Mouse (Mus musculus): Measurements from ENCODE around the gene Cpxm2.
A peak's percentile ranks its signal among the peaks of the same experiment; 100 is the strongest.

Gene Cpxm2

DNA sequence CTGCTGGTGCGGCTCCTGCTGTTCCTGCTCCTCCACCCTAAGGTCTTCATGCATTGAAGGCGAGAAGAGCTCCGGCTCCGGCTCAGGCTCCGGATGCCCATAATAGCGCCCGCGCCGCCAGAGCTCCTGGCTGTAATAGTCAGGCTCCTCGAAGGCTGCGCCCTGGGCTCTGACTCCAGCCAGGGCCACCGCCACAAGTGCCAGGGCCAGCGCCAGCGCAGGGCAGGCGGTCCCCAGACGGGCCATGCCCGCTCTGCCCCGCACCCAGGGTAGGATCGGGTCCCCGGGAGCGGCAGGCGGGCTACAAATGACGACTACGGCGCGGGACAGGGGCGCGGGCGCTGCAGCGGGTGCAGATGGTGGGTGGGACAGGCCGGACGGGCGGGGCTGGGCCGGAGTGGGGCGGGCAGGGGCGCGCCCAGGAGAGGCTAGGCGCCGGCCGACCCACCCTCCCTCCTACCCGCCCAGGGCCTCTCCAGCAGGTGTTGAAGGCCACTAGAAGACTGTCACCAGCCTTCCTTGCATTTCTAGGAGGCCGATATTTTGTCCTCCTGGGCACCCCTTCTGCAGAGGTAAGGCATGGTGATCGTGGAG, at the start of gene Cpxm2:
Gene Cpxm2, minus strand, starts transcription at position 372 of the 594 bp plus-strand sequence.
- peak; percentile 19 for DNase-seq (ENCODE audit: extremely low spot score)

DNA sequence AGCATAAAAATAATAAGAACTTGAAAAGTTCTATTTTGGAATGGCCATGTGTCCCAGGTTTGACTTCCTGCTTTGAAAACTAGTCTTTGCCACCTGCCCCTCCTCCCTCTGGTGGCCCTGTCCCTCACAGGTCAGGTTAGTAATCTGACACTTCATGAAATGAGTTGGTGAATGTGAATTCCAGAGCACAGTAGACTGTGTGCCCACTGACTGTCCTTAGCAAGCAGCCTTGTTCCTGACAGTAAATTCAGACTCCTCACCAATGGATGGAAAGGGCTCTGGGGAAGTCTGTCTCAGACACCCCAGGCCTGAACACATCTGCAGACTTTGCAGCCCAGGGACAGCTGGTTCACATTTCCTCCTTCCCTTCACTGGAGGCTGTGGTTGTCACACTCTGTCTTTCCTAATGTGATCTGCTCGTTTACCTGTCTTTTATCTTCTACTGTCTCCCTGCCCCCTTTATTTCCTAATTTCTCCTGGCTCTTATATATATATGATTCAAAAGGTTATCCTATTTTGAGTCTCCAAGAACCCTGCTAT, 49.6 kb upstream of the Cpxm2 start:
- peak; percentile 24 for DNase-seq (ENCODE audit: extremely low spot score)

DNA sequence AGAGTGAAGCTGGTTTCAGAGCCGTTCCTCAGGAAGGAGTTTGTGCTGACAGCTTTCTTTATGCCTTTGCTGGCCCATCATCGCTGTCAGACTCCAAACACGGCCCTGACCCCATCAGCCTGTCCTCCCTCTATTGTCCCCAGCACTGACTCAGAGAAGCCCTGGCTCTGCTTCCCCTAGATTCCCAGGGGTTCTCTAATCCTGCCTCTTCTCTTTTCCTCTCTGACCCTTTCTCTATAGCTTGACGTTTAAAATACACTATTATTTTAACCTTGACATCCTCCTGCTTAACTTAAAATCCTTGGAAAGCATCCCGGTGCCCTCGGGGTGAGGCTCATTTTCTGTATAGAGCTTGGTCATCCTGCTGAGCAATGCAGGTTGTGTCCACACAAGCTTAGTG, 45.1 kb upstream of the Cpxm2 start:
- no peak for DNase-seq (ENCODE audit: extremely low spot score)

DNA sequence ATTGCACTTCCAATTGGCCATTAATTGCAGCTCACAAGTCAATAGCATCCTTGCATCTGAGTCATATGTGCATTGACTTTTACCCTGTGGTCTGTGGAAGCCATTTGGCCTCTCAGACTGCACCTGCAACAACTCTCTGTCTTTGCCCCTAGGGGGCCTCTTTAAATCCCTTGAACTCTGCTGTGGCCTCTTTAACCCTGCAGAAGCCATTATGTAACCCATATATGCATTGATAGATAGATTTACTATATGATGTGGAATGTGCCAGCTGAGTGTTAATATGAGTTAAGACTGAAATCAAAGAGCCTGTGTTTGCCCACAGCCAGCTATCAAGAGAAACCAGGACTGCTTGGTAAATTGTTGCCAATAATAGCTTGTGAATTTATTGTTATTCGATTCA, 44.3 kb upstream of the Cpxm2 start:
- no peak for DNase-seq (ENCODE audit: extremely low spot score)

DNA sequence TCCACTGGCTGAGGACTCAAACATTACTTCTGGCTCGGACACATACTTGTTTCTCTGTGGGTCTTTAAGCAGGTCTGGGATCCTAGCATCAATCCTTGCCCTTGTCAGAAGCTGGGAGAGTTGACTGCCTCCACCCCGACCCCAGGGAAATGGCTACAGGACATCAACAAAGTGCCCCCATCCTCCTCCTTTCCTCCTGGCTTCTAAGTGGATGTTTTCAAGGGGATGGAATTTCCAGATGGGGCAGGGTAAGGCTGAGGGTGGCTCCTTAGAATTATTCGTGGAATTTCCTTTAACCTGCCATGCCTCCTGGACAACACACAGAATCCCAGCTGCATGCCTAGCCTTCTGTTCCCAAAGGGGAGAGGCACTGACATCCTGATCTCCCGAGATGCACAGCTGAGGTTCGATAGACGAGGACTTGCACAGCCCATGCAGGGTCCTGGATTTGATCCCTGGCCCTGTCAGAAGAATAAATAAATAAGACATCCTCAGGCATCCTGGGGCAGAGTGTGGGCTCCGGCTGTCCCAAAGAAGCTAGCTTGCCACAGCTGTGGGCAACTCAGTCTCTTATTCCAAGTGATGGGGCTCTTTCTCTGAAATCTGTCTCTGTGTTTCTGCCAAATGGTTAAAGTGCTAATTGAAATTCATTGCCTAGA, 43.4 kb upstream of the Cpxm2 start:
- DNase-seq (ENCODE audit: extremely low spot score): no peak

DNA sequence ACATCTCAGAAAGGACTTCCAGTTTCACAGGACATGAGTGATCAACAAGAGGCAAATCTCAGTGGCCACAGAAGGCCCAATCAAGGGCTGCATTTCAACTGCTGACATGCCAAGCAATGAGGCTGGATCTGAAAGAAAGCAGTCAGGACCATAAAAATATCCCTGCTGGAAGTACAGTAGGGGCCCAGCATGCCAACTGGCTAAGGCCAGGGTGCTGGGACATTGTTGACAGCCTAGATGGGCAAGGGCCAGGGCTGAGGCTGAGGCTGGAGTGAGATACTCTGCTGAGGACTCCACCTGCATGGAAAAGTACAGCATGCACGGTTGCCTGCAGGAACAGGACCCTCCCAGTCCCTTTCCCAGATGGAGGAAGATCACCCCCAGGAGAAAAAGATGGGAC, 42.0 kb upstream of the Cpxm2 start:
- no peak for DNase-seq (ENCODE audit: extremely low spot score)

DNA sequence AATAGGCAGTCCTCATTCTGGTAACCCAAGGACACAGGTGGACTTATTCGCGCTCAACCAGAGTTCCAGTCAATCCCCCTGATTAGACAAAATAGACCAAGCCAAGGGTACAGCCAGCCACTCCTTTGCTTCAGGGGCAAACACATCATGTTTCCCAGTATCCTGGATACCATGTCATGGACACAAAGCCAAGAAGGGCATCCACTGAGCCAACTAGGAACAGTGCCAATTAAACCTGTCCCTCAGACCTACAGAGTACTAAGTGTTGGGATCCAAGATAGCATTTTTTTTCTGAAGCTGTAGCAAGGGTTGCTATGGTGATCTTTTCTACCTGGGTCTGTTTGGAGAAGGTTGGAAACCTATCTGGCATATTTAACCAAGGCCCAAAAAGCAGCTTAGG, 39.1 kb upstream of the Cpxm2 start:
- no peak for DNase-seq (ENCODE audit: extremely low spot score)

DNA sequence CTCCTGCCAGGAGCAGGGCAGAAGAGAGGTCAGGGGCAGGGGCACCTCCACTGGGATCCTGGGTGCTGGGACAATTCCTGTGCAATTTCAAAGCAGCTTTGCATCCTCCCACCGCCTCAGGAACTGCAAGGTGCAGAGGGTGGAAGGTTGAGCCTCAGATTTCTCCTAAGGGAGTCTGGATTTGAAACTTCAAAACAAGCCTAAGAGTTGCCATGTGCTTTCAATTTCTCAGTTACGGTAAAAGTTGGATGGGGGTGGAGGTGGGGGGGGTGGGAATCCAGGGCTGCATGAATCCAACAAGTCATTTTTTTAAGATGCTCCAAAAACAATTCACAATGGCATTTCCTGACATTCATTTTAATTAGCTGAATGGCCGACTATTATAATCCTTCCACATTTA, 32.9 kb upstream of the Cpxm2 start:
- no peak for DNase-seq (ENCODE audit: extremely low spot score)

DNA sequence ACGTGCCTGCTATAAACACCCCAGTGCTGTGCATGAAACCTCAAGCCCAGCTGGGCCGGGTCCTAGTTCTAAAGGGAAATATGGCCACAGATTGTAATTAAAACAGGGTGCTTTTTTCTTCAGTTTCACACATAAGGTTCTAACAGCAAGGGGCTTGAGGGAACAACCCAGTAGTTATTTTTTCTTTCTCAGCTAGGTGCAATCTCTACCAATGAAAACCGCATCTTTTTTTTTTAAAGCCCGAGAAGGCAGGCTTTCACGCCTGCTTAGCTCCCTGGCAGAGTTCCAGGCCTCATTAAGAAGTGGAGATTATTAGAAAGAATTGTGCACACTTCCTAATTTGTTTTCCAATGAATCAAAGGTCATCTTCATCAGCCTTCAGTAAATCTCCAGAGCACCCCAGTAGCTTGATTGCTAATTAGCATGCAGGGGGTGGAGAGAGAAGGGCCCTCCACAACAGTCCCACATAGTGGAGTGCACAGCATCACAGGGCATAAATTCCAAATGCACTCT, 29.4 kb upstream of the Cpxm2 start:
- DNase-seq (ENCODE audit: extremely low spot score): no peak

DNA sequence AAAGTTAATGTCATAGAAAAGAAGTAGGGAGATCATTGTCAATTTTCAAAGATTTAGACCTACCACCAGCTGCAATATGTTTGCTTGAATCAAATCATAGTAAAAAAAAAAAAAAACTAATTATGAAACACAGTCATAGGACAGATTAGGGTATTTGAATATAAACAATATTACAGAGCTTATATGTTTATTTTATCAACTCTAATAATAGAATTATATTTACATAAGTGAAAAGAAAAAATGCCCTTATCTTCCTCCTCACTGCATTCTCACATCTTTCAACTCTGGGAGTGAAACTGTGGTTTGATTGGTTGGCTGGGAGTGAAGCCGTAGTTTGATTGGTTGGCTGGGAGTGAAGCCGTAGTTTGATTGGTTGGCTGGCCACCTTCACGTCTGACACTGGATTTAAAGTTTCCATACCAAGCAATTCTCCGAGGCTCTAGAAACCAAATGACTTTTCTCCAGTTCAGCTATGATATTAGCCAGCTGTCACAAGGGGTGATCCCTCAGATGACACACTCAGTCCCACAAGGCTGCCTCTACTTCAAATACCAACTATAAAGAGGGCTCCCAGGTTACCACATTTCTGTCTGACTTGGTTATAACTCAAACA, 27.2 kb upstream of the Cpxm2 start:
- DNase-seq (ENCODE audit: extremely low spot score): no peak

DNA sequence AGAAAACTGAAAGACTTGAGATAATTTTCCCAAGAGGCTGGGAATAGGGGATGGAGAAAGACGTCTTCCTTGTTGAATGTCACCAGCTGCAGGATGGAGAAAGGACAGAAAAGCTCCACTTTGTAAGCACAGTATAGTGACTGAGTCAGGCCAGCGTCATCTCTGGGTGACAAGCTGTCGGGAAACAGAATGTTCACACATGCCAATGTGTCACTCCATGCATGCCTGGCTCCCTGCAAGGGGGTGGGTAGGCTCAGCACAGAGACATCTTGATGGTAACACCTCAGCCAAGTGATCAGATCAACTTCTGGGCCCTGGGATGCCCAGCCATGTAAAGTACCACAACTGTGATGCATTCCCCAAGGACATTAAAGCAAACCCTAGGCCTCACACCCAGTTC, 26.5 kb upstream of the Cpxm2 start:
- DNase-seq (ENCODE audit: extremely low spot score): no peak

DNA sequence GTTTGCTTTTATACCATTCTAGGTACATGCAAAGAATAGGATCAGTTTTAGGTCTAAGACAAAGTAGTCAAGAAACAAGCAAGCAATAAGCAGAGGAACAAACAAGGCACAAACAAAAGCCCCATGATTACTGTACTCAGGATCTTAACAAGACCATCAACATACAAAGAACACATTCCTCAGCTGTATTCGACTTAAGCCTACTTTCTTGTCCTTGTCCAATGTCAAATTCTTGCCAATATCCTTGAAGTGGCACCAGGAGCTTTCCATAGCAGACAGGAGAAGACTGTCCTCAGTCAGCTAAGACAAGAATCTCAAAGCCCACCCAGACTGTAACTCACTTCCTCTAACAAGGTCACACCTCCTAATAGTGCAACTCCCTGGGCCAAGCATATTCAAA, 24.5 kb upstream of the Cpxm2 start:
- no peak for DNase-seq (ENCODE audit: extremely low spot score)

DNA sequence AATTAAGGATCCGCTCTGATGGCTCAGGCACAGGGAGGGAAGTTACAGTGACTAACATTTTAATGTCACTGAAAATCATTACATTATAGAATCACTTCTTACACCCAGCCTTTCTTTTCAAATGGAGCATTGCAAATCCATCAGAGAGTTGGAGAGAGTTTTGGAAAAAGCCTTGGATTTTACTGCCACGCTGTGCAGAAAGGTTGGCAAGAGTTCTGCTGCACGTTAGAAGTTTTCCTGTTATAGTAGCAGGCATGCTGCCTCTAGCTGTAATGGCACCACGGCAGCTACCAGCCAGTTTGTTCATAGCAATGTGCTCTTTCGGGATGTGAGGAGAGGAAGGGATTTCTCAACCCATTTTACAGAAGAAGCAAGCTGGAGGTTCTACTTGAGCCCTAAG, 20.2 kb upstream of the Cpxm2 start:
- no peak for DNase-seq (ENCODE audit: extremely low spot score)

DNA sequence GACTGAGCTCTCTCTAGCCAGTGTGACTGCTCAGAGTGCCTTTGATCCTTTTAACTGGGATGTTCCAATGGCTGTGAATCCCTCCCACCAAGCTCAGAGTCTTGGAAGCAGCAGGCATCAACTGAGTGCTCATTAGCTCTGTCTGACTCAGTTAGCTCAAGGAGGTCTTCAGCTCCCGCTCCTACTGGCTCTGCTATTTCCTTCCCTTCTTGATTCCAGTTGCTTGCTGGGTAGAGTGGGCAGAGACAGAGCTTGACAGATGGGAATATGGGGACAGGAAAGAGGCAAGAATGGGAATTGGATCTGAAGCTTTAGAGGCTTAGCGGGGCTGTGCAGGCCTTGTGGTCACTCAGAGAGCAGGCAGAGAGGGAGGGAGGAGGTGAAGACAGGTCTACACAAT, 19.8 kb upstream of the Cpxm2 start:
- no peak for DNase-seq (ENCODE audit: extremely low spot score)

DNA sequence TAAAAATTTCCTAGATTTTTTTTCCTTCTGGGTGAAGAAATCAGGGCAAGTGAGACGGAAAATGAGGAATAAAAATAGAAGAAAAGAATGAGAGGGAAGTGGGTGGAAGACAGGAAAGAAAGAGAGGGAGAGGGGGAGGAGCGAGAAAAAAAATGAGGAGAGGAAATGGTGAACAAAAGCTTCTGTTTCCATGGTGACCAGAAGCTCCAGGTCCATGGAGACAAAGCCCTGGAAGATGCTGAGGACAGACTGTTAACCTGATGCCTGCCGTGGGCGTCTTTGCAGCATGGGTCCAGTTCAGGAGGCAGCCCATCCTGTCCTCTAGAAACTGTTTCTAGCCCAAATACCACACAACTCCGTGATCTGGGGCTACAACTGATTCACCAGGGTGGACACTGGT, 17.7 kb upstream of the Cpxm2 start:
- DNase-seq (ENCODE audit: extremely low spot score): no peak

DNA sequence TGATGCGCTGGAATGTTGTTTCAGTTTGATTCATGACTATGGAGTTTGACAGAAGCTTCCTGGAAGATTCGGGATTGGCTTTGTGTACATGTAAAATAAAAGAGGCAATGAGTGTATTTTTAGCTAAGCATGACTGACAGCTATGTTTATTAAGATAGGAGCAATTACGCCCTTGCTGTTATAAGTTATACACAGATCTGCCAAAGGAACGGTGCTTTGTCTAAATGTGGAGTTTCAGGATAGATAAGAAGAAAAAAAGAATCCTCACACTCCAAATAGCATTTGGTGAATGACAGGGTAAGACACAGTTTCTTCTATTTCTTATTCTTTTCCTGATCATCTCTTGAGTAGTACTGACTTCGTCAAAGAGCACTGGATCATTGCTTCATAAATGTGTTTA, 17.2 kb upstream of the Cpxm2 start:
- DNase-seq (ENCODE audit: extremely low spot score): no peak

DNA sequence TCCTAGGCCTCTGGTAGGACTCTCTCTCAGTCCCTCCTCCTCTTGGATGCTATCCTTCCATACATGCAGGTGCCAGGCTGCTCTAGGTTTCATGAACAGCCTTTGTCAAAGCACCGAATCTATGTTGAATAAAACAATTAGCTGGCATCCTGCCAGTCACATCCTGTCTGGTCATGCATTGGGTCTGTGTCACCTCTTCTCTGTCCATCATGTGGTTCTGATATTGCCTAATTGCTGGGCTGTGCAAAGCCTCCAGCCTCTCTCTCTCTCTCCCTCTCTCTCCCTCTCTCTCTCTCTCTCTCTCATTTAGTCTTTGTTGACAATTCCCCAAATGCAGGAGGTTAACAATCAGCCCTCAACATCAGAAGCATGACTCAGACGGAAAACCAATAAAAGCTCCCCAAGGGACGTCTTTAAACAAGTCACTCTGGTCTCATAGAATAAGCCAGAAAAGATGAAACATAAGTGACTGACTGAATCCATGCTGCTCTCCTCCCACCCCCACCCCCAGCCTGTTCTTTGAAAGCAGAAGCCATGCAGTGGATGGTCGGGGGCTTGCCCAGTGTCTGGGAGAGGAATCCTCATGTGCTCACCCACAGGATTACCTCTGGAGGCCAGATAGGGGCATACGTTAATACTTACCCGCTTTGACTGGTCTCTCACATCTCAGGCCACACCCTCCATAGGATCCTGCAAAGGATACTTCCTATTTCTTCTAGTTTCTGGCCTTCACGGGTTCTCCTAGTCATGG, 15.1 kb upstream of the Cpxm2 start:
- no peak for DNase-seq (ENCODE audit: extremely low spot score)

DNA sequence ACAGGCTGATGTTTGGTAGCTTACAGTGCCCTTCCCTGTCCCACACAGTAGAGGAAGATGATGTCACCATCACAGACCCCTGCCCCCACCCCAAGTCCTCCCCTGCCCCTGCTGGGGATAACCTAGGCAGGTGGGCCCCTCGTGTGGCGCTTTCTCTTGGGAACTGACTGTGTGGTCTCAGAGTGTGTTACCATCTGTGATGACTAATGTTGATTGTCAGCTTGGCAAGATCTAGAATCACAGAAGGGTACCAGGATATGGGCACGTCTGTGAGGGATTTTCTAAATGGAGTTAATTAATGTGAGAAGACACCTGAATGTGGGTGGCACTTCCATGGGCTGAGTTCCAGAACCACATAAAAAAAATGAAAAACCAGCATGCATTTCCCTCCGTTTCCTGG, 12.7 kb upstream of the Cpxm2 start:
- DNase-seq (ENCODE audit: extremely low spot score): no peak

DNA sequence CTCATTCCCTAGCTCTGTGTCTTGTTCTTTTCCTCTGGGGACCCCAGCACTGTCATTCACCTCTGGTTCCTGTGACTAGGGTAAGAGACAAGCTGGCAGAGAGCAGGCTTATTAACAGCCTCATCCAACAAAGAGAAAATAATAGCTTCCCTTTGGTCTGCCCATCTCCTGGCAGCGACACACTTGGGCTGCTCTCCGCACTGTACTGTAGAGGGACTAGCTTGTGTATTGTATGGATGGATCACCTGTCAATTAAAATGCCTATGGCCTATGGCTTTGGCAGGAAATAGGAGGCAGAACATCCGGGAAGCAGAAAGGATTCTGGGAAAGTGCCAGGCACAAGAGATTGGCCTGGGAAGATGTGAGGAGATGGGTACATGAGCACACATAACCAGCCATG, 7.7 kb upstream of the Cpxm2 start:
- DNase-seq (ENCODE audit: extremely low spot score): no peak

DNA sequence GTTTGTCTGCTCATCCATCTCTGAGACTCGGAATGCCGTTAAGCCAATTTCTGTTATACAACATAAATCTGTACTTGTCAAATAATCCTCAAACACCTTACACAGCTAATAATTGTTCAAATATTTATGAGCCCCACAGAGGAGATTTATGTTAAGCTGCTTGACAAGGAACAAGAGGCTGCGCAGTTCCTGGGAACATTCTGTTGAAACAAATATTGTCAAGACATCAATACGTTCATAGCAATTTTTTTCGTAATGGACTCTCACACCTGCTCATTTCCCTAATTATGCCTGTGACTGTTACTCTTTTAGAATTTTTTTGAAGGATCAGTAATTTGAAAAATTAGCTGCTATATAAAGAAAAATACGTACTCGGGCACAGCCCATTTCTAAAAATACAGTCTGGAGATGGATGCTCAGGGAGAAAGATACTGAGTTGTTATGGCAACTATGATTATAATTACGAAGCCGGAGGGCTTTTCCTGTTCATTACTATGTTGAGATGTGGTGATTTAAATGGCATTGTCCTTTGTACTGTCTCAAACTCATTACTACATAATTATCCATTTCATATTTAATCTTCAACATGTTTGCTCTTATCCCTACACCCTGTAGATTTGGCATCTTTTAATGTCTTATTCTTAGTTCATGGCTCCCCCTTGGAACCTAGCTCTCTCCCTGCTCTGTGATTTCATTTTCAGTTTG, 3.9 kb upstream of the Cpxm2 start:
- no peak for DNase-seq (ENCODE audit: extremely low spot score)

DNA sequence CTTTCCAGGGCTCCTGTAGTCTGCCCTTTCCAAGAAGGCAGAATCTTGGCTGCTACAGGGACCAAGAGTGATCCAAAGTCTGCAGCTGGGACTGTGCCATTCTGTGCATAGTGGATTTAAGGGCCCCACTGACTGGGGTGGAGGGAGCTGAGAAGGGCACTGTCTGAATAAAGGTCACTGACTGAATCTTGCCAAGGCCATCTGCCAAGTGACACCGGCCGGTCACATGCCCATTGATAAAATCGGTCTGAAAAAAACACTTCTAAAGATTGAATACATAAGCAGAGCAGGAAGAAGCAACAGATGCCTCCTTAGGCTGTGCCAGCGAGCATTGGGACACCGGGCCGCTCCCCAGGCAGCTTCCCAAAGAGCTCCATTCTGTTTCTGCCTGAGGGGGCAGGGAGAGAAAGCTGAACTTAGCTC, 803 bp downstream of the Cpxm2 start:
- no peak for DNase-seq (ENCODE audit: extremely low spot score)
